Mouse (Mus musculus): Measurements from ENCODE around the gene R3hcc1l.

Gene R3hcc1l

GRCm38 (mm10) chr19:42518620-42519310, at the start of gene R3hcc1l:
Gene R3hcc1l, plus strand, starts transcription at chr19:42518759.
- peak; percentile 83 for DNase-seq (ENCODE audit: low read depth, low spot score)

- DNase-seq (ENCODE audit: low read depth, low spot score), result no peak
Observed at GRCm38 (mm10) chr19:42471571-42471970, 47.0 kb upstream of the R3hcc1l start.

GRCm38 (mm10) chr19:42472831-42473230, 45.7 kb upstream of the R3hcc1l start:
- DNase-seq (ENCODE audit: low read depth, low spot score), result no peak

- no peak for DNase-seq (ENCODE audit: low read depth, low spot score)
Observed at GRCm38 (mm10) chr19:42477769-42478168, 40.8 kb upstream of the R3hcc1l start.

GRCm38 (mm10) chr19:42478303-42478702, 40.3 kb upstream of the R3hcc1l start:
- DNase-seq (ENCODE audit: low read depth, low spot score), result no peak

GRCm38 (mm10) chr19:42485443-42485842, 33.1 kb upstream of the R3hcc1l start:
- no peak for DNase-seq (ENCODE audit: low read depth, low spot score)

- DNase-seq (ENCODE audit: low read depth, low spot score), result no peak
Observed at GRCm38 (mm10) chr19:42487261-42487660, 31.3 kb upstream of the R3hcc1l start.

GRCm38 (mm10) chr19:42493257-42493917, 25.2 kb upstream of the R3hcc1l start:
- DNase-seq (ENCODE audit: low read depth, low spot score), result no peak

- DNase-seq (ENCODE audit: low read depth, low spot score), result no peak
Observed at GRCm38 (mm10) chr19:42504156-42504555, 14.4 kb upstream of the R3hcc1l start.

GRCm38 (mm10) chr19:42509625-42510024, 8.9 kb upstream of the R3hcc1l start:
- DNase-seq (ENCODE audit: low read depth, low spot score), result no peak

- DNase-seq (ENCODE audit: low read depth, low spot score), result no peak
Observed at GRCm38 (mm10) chr19:42510276-42511171, 8.0 kb upstream of the R3hcc1l start.

GRCm38 (mm10) chr19:42515656-42516055, 2.9 kb upstream of the R3hcc1l start:
- DNase-seq (ENCODE audit: low read depth, low spot score), result no peak

GRCm38 (mm10) chr19:42516121-42516520, 2.4 kb upstream of the R3hcc1l start:
- DNase-seq (ENCODE audit: low read depth, low spot score), result no peak

GRCm38 (mm10) chr19:42517957-42518619, 471 bp upstream of the R3hcc1l start:
- no peak for DNase-seq (ENCODE audit: low read depth, low spot score)

- no peak for DNase-seq (ENCODE audit: low read depth, low spot score)
Observed at GRCm38 (mm10) chr19:42519760-42520159, 1.2 kb downstream of the R3hcc1l start.

- no peak for DNase-seq (ENCODE audit: low read depth, low spot score)
Observed at GRCm38 (mm10) chr19:42524703-42525102, 6.1 kb downstream of the R3hcc1l start.

- DNase-seq (ENCODE audit: low read depth, low spot score), result no peak
Observed at GRCm38 (mm10) chr19:42529992-42530437, 11.5 kb downstream of the R3hcc1l start.

- no peak for DNase-seq (ENCODE audit: low read depth, low spot score)
Observed at GRCm38 (mm10) chr19:42534427-42534826, 15.9 kb downstream of the R3hcc1l start.

GRCm38 (mm10) chr19:42537600-42537999, 19.0 kb downstream of the R3hcc1l start:
- no peak for DNase-seq (ENCODE audit: low read depth, low spot score)

- no peak for DNase-seq (ENCODE audit: low read depth, low spot score)
Observed at GRCm38 (mm10) chr19:42538911-42539310, 20.4 kb downstream of the R3hcc1l start.

- no peak for DNase-seq (ENCODE audit: low read depth, low spot score)
Observed at GRCm38 (mm10) chr19:42539414-42540189, 21.0 kb downstream of the R3hcc1l start.
